Mouse (Mus musculus): ENCODE results near the gene Plxnc1.

DNA sequence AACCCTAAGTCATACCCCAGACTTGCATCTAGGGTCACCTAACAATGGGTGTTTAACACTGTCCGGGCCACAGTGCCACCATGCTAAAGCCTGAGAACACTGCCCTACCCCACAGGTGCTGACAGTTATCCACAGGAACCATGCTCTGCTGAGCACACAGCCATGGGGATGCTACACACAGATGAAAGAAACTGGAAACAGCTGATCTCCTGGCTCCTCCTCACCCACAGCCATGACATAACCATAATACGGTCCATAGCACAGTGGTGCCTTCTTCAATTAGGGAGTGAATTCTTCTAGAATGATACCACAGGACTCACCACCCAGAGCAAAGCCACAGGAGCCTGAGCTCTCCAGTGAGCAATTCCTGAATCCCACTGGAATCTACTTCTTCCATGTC, 118.7 kb downstream of the Plxnc1 start:
- TF ChIP-seq EP300 (IDR thresholded peaks at IDR 0.05; ENCODE audit: low read depth) (no peak), CTCF (IDR thresholded peaks at IDR 0.05; ENCODE audit: low read depth) (no peak)

Data from heart, postnatal 0 days (tissue).